Mouse (Mus musculus) WW6 (cell line): Measurements from ENCODE around the gene Gm14403.
"Not testable (repeated sequence)": the region's sequence is repeated elsewhere in the genome, so short reads cannot be mapped to it uniquely, and the experiment has no call there.

Experiments
- DNase-seq: peaks from one replicate; pipeline ENCODE4 v3.0.0-alpha.2; 2013; ENCODE audit warnings: low read depth, low spot score

Gm14403 gene

GRCm38 (mm10) chr2:177498067-177498466 lies at the start of gene Gm14403:
TSS of gene Gm14403 (plus strand) at chr2:177498215.
- DNase-seq, result peak; percentile 5

- not testable (repeated sequence) for DNase-seq
Measured at GRCm38 (mm10) chr2:177464676-177465075, 33.3 kb upstream of the Gm14403 start, which contains the start of gene Zfp970. TSS of gene Zfp970 (plus strand) at chr2:177464733.

GRCm38 (mm10) chr2:177468222-177468621 lies 29.8 kb upstream of the Gm14403 start:
- DNase-seq, result not testable (repeated sequence)

DNA sequence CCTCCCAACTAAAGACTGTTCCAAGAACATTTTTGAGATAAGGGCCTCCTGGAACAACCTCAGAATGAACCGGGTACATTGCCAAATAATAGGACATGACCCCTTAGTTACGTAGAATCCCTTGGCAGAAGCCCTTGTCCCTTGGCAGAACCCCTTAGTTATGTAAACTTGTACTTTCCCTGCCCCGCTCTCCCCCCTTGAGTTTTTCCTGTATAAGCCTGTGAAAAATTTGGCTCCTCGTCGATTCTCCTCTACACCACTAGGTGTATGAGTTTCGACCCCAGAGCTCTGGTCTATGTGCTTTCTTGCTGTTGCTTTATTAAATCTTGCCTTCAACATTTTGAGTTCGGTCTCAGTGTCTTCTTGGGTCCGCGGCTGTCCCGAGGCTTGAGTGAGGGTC lies 25.8 kb upstream of the Gm14403 start:
- not testable (repeated sequence) for DNase-seq

GRCm38 (mm10) chr2:177481971-177482370 lies 16.0 kb upstream of the Gm14403 start:
- DNase-seq, result not testable (repeated sequence)

GRCm38 (mm10) chr2:177483238-177483948 lies 14.6 kb upstream of the Gm14403 start:
- DNase-seq, result not testable (repeated sequence)

DNA sequence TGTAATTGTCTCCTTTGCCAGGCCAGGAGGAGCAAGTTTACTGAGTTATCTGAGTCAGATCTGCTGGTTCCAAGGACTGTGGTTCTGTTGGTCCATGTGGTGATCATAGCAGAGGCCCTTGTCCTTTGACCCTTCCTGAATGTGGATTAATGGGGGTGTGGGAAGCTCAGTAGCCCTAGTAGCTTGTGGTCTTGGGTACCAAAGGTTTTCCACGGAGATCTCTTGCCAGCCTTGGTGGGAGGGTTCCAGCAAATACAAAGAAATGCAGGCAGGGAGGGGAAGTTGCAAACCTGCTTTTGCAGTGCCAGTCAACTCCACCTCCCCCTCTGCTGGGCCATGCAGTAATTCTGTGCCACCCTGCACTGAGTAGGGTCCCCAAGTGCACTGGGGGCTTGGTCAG lies 1.2 kb downstream of the Gm14403 start:
- not testable (repeated sequence) for DNase-seq

GRCm38 (mm10) chr2:177505211-177505719 lies 7.2 kb downstream of the Gm14403 start:
- not testable (repeated sequence) for DNase-seq

DNA sequence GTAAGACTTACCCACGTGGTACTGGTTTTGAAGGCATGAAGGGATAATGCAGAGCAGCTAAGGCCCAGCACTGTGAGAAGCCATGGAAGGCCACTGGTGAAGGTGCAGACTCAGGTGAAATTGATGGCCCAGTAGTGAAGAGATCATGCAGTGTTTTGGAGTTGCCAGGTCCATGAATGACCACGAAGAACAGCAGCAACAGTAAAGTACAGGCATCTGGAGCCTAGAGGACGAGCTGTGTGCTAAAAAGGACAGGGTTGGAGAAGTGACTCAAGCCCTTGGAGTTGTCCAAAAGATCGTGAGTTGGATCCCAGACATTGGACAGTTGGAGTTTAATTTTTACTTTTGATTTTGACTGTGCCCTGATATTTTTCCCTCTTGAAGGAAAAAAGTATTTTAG lies 13.4 kb downstream of the Gm14403 start:
- not testable (repeated sequence) for DNase-seq

- not testable (repeated sequence) for DNase-seq
Measured at GRCm38 (mm10) chr2:177511972-177512371, 14.0 kb downstream of the Gm14403 start.

- not testable (repeated sequence) for DNase-seq
Measured at GRCm38 (mm10) chr2:177513991-177514479, 16.0 kb downstream of the Gm14403 start.

GRCm38 (mm10) chr2:177517746-177518145 lies 19.7 kb downstream of the Gm14403 start:
- not testable (repeated sequence) for DNase-seq

- not testable (repeated sequence) for DNase-seq
Measured at GRCm38 (mm10) chr2:177518354-177518753, 20.3 kb downstream of the Gm14403 start.

GRCm38 (mm10) chr2:177518960-177519359 lies 20.9 kb downstream of the Gm14403 start:
- DNase-seq, result not testable (repeated sequence)

DNA sequence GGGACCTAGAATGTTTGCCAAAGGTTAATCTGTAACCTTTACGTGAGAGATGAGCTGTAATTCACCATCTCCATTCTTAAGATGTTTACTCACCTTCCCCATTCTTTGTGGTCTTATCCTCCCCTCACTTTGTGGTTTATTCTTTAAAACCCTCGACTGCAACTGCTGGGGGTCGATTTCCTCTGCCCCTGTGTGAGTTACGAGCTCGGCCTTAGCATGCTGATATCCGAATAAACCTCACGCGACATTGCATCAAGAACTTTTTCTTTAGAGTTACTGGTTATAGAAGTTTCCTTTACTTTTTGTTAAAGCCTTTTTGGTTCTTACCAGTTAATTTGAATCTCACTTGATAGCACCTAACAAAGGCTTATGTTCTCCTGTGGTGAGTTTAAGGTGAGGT lies 22.0 kb downstream of the Gm14403 start:
- no peak for DNase-seq

GRCm38 (mm10) chr2:177523061-177523460 lies 25.0 kb downstream of the Gm14403 start:
- DNase-seq, result no peak

- DNase-seq, result not testable (repeated sequence)
Measured at GRCm38 (mm10) chr2:177523674-177524073, 25.7 kb downstream of the Gm14403 start.

GRCm38 (mm10) chr2:177524171-177524570 lies 26.2 kb downstream of the Gm14403 start:
- DNase-seq, result not testable (repeated sequence)

GRCm38 (mm10) chr2:177535876-177536275 lies 37.9 kb downstream of the Gm14403 start:
- no peak for DNase-seq

GRCm38 (mm10) chr2:177537141-177537540 lies 39.1 kb downstream of the Gm14403 start:
- DNase-seq, result not testable (repeated sequence)

- DNase-seq, result not testable (repeated sequence)
Measured at GRCm38 (mm10) chr2:177537717-177538116, 39.7 kb downstream of the Gm14403 start.

DNA sequence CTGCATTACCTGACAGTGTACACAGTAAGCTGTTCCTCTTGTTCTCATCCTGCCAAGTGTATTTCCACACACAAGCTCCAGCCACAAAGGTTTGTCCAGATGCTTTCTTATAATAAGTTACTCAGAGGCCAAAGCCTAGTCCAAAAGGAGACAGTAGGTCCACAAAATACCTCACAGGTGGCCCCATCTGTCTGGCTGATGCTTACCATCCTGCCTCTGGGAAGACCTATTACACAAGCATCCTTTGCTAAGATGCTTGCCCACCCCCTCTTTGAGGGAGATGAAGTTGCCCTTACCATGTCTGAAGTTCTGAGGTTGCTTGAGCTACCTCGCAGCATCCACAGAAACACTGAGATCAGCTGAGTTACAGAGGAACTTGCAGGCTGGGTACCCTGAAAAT lies 57.2 kb downstream of the Gm14403 start:
- DNase-seq, result not testable (repeated sequence)
